Mouse (Mus musculus) ES-E14 (cell line): ENCODE data around the gene Cox17.

Experiments used
- HCFC1 ChIP-seq: IDR thresholded peaks from 2 replicates; pipeline ENCODE4 v1.6.1; 2012; ENCODE audit warnings: low read length, inconsistent platforms, borderline replicate concordance; ENCODE audit not compliant: insufficient read depth
- ZC3H11A ChIP-seq: IDR thresholded peaks from 2 replicates; pipeline ENCODE4 v1.6.1; 2012; ENCODE audit warnings: low read depth, mild to moderate bottlenecking, inconsistent platforms, low read length, borderline replicate concordance

- TF ChIP-seq ZC3H11A = no peak
- no peak for TF ChIP-seq HCFC1
Measured at GRCm38 (mm10) chr16:38377546-38377945, 30.8 kb downstream of the Cox17 start.
